Mouse (Mus musculus) G1E-ER4 (cell line): ENCODE data around the gene Rpl13. TPM values are rescaled to one million over a fixed set of nuclear protein-coding genes. Genes with fewer than 3 reads are reported as not detected.

ENCODE experiments used
- GATA1 ChIP-seq: IDR thresholded peaks from one replicate; pipeline ENCODE4 v1.8.0; 2012; ENCODE audit warnings: low read length, inconsistent platforms
- polyA plus RNA-seq: library from polyadenylated mRNA; stranded (reverse); fragments of >175 nt; gene quantifications from 2 replicates; pipeline ENCODE4 v1.2.3, GENCODE M21; 2012

Gene Rpl13
- polyA plus RNA-seq, result 3,898 and 4,864 TPM in 2 replicates

- no peak for TF ChIP-seq GATA1
These were observed at the start of gene Rpl13 for GRCm38 (mm10) chr8:123101735-123102685. Gene Rpl13 (plus strand): TSS chr8:123102350.

GRCm38 (mm10) chr8:123062721-123063120 is 39.4 kb upstream of the Rpl13 start, which contains the start of gene Spg7:
Gene Spg7 (plus strand): TSS chr8:123062942.
- no peak for TF ChIP-seq GATA1

GRCm38 (mm10) chr8:123064072-123064471 is 38.1 kb upstream of the Rpl13 start:
- no peak for TF ChIP-seq GATA1

DNA sequence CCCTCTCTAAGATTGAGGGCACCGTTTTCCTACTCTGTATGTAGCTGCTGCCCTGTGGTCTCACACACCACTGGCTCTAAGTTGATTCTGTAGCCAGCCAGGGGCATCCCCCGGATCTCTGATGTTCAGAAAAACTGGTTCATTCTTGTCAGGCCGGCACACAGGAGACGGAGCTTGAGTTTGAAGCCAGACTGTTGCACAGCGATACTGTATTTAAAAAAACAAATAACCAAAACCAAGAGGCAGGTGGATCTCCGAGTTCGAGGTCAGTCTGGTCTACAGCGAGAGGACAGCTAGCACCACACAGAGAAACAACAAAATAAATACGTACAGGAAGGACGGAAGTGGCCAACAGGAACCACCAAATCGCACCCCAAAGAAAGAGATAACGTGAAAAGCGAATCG is 37.3 kb upstream of the Rpl13 start:
- no peak for TF ChIP-seq GATA1

- TF ChIP-seq GATA1, result no peak
These were observed 36.7 kb upstream of the Rpl13 start for GRCm38 (mm10) chr8:123065214-123066100.

GRCm38 (mm10) chr8:123066101-123066683 is 36.0 kb upstream of the Rpl13 start:
- TF ChIP-seq GATA1, result no peak

DNA sequence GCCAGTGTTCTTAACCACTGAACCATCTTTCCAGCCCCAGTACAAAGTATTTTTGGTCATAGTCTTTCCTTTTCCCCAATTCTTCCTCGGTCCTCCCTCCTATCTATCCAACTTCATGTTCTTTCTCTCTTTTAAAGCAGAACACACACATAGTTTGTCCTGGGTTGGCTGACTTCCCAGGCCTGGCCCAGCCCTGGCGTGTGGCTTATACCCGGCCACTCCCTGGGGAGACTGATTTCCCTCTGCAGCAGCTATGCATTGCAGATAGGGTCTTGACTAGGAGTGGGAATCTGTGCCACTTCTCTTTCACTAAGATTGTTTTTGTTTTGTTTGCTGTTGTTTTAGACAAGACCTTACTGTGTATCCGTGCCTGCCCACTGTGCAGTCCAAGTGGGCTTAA is 31.0 kb upstream of the Rpl13 start:
- no peak for TF ChIP-seq GATA1

- TF ChIP-seq GATA1, result no peak
These were observed 24.9 kb upstream of the Rpl13 start for GRCm38 (mm10) chr8:123077213-123077612.

DNA sequence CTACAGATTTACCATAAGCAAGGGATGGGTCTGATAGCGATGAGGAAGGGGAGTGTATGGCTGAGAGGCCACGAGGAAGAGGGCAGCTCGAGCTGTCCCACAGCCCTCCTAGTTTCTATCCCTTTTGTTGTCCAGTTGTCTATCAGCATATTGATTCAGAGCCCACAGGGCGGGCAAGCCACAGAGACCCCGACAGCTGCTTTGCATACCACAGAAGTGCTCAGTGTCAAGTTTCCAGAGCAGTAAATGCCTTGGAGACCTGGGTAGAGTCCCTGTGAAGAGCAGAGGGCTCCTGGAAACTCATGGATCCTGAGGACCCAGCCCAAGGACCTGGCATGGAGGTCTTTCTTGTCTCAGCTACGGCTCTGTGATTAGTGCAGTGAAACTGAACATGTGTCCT is 19.2 kb upstream of the Rpl13 start:
- no peak for TF ChIP-seq GATA1

GRCm38 (mm10) chr8:123083610-123084009 is 18.5 kb upstream of the Rpl13 start:
- no peak for TF ChIP-seq GATA1

DNA sequence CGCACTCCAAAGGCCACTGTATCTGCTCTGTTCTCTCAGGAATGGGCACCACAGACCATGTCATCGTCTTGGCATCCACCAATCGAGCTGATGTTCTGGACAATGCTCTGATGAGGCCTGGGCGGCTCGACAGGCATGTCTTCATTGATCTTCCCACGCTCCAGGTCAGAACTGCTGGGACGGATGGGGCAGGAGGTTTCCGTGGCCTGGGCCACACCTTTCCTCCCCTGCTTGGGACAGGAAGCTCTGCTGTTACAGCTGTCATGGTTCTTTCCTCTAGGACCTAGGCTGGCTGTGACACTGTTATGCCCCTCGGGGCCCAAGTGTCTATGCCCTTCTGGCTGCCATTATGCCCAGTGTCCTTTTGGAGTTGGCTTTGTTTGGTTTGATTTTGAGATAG is 14.9 kb upstream of the Rpl13 start:
- no peak for TF ChIP-seq GATA1

DNA sequence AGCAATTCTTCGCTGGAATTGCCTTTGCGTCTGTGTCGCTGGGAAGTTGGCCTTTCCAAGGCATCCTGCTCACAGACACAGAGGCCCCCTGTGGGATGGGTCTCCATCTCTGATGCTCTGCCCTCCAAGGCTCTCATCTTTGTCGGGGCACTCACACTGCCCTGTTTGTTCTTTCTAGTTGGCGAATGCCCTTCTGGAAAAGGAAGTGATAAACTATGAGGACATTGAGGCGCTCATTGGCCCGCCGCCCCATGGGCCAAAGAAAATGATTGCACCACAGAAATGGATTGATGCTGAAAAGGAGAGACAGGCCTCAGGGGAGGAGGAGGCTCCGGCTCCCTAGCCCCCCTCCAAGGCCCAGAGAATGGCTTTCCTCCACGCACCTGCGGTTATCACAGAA is 4.9 kb upstream of the Rpl13 start:
- no peak for TF ChIP-seq GATA1

- TF ChIP-seq GATA1, result no peak
These were observed 4.2 kb upstream of the Rpl13 start for GRCm38 (mm10) chr8:123097786-123098584.

- TF ChIP-seq GATA1, result no peak
These were observed 1.9 kb upstream of the Rpl13 start for GRCm38 (mm10) chr8:123100288-123100687.

DNA sequence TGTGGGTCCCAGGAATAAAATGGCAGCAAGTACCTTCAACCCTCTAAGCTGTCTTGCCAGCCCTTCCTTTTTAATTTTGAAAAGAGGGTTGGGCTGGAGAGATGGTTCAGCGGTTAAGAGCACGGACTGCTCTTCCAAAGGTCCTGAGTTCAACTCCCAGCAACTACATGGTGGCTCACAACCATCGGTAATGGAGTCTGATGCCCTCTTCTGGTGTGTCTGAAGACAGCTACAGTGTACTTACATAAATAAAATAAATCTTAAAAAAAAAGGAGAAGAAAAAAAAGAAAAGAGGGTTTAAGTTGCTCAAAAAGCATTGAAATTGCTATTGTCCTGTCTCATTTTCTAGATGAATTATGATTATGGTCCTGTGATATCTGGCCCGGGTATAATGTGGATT is 906 bp upstream of the Rpl13 start:
- no peak for TF ChIP-seq GATA1
